Mouse (Mus musculus) CH12.LX (cell line): ENCODE measurements at regions not wholly inside any gene's neighbourhood (a gene's known extent, or its start where the extent isn't known, plus 50 kb on each side); places are given as distances from the start of the nearest gene placed in this dataset.

Experiments used
- CTCF ChIP-seq, 2 experiments: IDR thresholded peaks in 1 of 2; conservative IDR thresholded peaks in 1 of 2; 2 replicates each; pipeline ENCODE4 v1.5.1; 2011 to 2012; ENCODE audit warnings: low read depth in 2 of 2, low read length in 2 of 2, improper control_type of control experiment in 1 of 2, inconsistent platforms in 1 of 2, mild to moderate bottlenecking in 1 of 2, moderate library complexity in 1 of 2
- EP300 ChIP-seq: IDR thresholded peaks from 2 replicates; pipeline ENCODE4 v1.6.1; 2011; ENCODE audit warnings: low read length, improper control_type of control experiment
- PAX5 ChIP-seq: IDR thresholded peaks from 2 replicates; pipeline ENCODE4 v1.6.1; 2012; ENCODE audit warnings: low read length, inconsistent platforms, mixed read lengths
- POLR2A ChIP-seq: IDR thresholded peaks from 2 replicates; pipeline ENCODE4 v1.6.1; 2011; ENCODE audit warnings: low read depth, mild to moderate bottlenecking, improper control_type of control experiment, low read length
- USF1 ChIP-seq: IDR thresholded peaks from 2 replicates; pipeline ENCODE4 v1.6.1; 2014; ENCODE audit warnings: low read depth, mild to moderate bottlenecking, inconsistent platforms, low read length, improper control_type of control experiment
- ZMIZ1 ChIP-seq: IDR thresholded peaks from 2 replicates; pipeline ENCODE4 v1.6.1; 2012; ENCODE audit warnings: low read depth, mild to moderate bottlenecking, inconsistent platforms, low read length, improper control_type of control experiment

GRCm38 (mm10) chr15:36898857-36899523 is 108.6 kb downstream of the Zfp706 start:
- no peak for TF ChIP-seq CTCF (conservative IDR thresholded peaks at IDR 0.05 in 1 of 2, IDR thresholded peaks at IDR 0.05 in 1 of 2; ENCODE audit: low read depth in 2 of 2, low read length in 2 of 2)
- TF ChIP-seq USF1: no peak
- no peak for TF ChIP-seq POLR2A
- TF ChIP-seq EP300: no peak
- no peak for TF ChIP-seq PAX5
- TF ChIP-seq ZMIZ1: no peak
